Mouse (Mus musculus): ENCODE data around the gene Tor4a.

- TF ChIP-seq CTCF (IDR thresholded peaks at IDR 0.05) (no peak), EP300 (IDR thresholded peaks at IDR 0.05) (no peak)
Observed at GRCm38 (mm10) chr2:25167481-25167880, 29.2 kb downstream of the Tor4a start.
